Comparison of ENCODE assay signal across 7 mouse cellular contexts in genomic region chr1:193386136-193386535, GRCm38 (mm10). TPM values are rescaled to one million over a fixed set of nuclear protein-coding genes. Genes with fewer than 3 reads are reported as not detected.
DNase-seq lines count a peak whose midpoint lies in the region; ATAC-seq lines count a peak whose summit lies in the region.

No protein-coding gene starts in this region.

- peak; percentile 33 for ATAC-seq in activated CD4-positive, CD25-positive, alpha-beta regulatory T cell, adult 4 months
- peak; percentile 54 for ATAC-seq in intestine, embryonic 16.5 days
- ATAC-seq in midbrain, embryonic 16.5 days: peak; percentile 20

- peak; percentile 94 to 98 for DNase-seq in cerebellum, postnatal 36 days
- DNase-seq in gastrocnemius, postnatal 10 days: peak; percentile 91
- DNase-seq in left cerebral cortex, postnatal 36 days (ENCODE audit: low spot score in 2 of 2): peak; percentile 72 to 82
- DNase-seq in spleen, postnatal 36 days (ENCODE audit: low spot score in 2 of 2): peak; percentile 18 to 35

- no peaks in the 10 kb centered on the region for H3K27me3 ChIP-seq in intestine, embryonic 16.5 days (replicated peaks; ENCODE audit: control insufficient read depth, insufficient read depth, low read length)
- no peaks in the 10 kb centered on the region for H3K27me3 ChIP-seq in midbrain, embryonic 16.5 days (ENCODE audit: control insufficient read depth, insufficient read depth, low read depth, low read length)

- H3K9ac ChIP-seq in intestine, embryonic 16.5 days (ENCODE audit: low read depth, low read length): no peak overlapping the region
- no peak overlapping the region for H3K9ac ChIP-seq in midbrain, embryonic 16.5 days (ENCODE audit: low read depth, low read length)

- H3K4me1 ChIP-seq in intestine, embryonic 16.5 days (ENCODE audit: control insufficient read depth, insufficient read depth, low read length): peaks cover 33% of the 10 kb centered on the region
- peaks cover 24% of the 10 kb centered on the region; the same call in 1 of the 2 replicates for H3K4me1 ChIP-seq in midbrain, embryonic 16.5 days (ENCODE audit: control insufficient read depth, insufficient read depth, low read length)

- no peak overlapping the region for H3K4me2 ChIP-seq in intestine, embryonic 16.5 days (ENCODE audit: low read depth, low read length)
- H3K4me2 ChIP-seq in midbrain, embryonic 16.5 days (ENCODE audit: low read length): no peak overlapping the region

- WGBS in intestine, embryonic 16.5 days: under 1% methylated on average over 5 of the region's 5 CpGs
- under 1% methylated on average over 5 of the region's 5 CpGs for WGBS in midbrain, embryonic 16.5 days

- no peaks in the 10 kb centered on the region for H3K9me3 ChIP-seq in intestine, embryonic 16.5 days (ENCODE audit: control insufficient read depth, low read length)
- no peaks in the 10 kb centered on the region for H3K9me3 ChIP-seq in midbrain, embryonic 16.5 days (replicated peaks; ENCODE audit: control insufficient read depth, low read length, poor library complexity, severe bottlenecking)

- no peak overlapping the region for H3K27ac ChIP-seq in intestine, embryonic 16.5 days (ENCODE audit: low read length)
- peak overlapping the region; percentile 60; the same call in 1 of the 2 replicates for H3K27ac ChIP-seq in midbrain, embryonic 16.5 days (ENCODE audit: low read length)

- no peaks in the 10 kb centered on the region for H3K36me3 ChIP-seq in intestine, embryonic 16.5 days (ENCODE audit: control insufficient read depth, insufficient read depth, low read length)
- no peaks in the 10 kb centered on the region for H3K36me3 ChIP-seq in midbrain, embryonic 16.5 days (ENCODE audit: control insufficient read depth, insufficient read depth, low read length)

- no peak overlapping the region for H3K4me3 ChIP-seq in intestine, embryonic 16.5 days (ENCODE audit: low read length)
- H3K4me3 ChIP-seq in midbrain, embryonic 16.5 days (ENCODE audit: low read depth, low read length): no peak overlapping the region

- intact Hi-C loops in left cerebral cortex, postnatal 36 days (cut with DNase I): loop anchor here (5.0 to 10.0 kb wide), 3 partner anchors 61 to 1239 kb away; no protein-coding TSS in a partner anchor

RNA-seq across cellular contexts. Expression of gene Camk1g, which starts 16.0 kb away (rescaled TPM):
- not detected for polyA plus RNA-seq in activated CD4-positive, CD25-positive, alpha-beta regulatory T cell, adult 4 months (2017; shearing (Covaris generic))
- under 1 TPM; 0.42 to 0.47 TPM for total RNA-seq in gastrocnemius, postnatal 10 days (2021)
- polyA plus RNA-seq in intestine, embryonic 16.5 days (2015; fragmentation: Nextera tagmentation; extraction: Ambion mirVana): 4.7 and 5.2 TPM in 2 replicates
- total RNA-seq in left cerebral cortex, postnatal 36 days (2021): 10 to 100 TPM; 32.4 to 47.1 TPM
- 53.5 and 54.1 TPM in 2 replicates for polyA plus RNA-seq in midbrain, embryonic 16.5 days (2015; fragmentation: Nextera tagmentation; extraction: Ambion mirVana)

Comparison
In these comparisons a context has a peak if more than half of its experiments do, and no peak if none do; other contexts are left out.
1. DNase-seq: peak in every context shown above with its lines; median percentile 96 in cerebellum, postnatal 36 days; 91 in gastrocnemius, postnatal 10 days; 77 in left cerebral cortex, postnatal 36 days; 26 in spleen, postnatal 36 days.